Mouse (Mus musculus) embryonic facial prominence, embryonic 10.5 days (tissue): ENCODE data around the gene Padi2. TPM values are rescaled to one million over a fixed set of nuclear protein-coding genes. Genes with fewer than 3 reads are reported as not detected.

Experiments
- DNase-seq: peaks from one replicate; pipeline ENCODE4 v3.0.0-alpha.2; 2017; ENCODE audit warnings: low spot score
- H3K27ac ChIP-seq: fragments of 300-500 bp; sonication (generic); replicated peaks from 2 replicates; pipeline ENCODE4 v1.5.1; 2016; ENCODE audit warnings: mild to moderate bottlenecking
- H3K27me3 ChIP-seq: fragments of 300-500 bp; sonication (generic); replicated peaks from 2 replicates; pipeline ENCODE4 v1.6.1; 2016; ENCODE audit warnings: low read depth, mild to moderate bottlenecking; ENCODE audit not compliant: poor library complexity, severe bottlenecking
- H3K36me3 ChIP-seq: fragments of 300-500 bp; sonication (generic); replicated peaks from 2 replicates; pipeline ENCODE4 v1.6.1; 2016; ENCODE audit warnings: mild to moderate bottlenecking, moderate library complexity
- H3K4me1 ChIP-seq: fragments of 300-500 bp; sonication (generic); 2 replicates; pipeline ENCODE4 v1.6.1; 2016
- H3K4me3 ChIP-seq: fragments of 300-500 bp; sonication (generic); 2 replicates; pipeline ENCODE4 v1.5.1; 2016; ENCODE audit warnings: mild to moderate bottlenecking, moderate library complexity
- H3K9me3 ChIP-seq: fragments of 300-500 bp; sonication (generic); 2 replicates; pipeline ENCODE4 v1.6.1; 2016; ENCODE audit warnings: mild to moderate bottlenecking
- WGBS: fragments of 180-500 bp; shearing (Covaris S2); methylation state at CpG from one replicate; pipeline ENCODE4 v1.1.7; 2016; 5-methylcytosine and 5-hydroxymethylcytosine counted together
- polyA plus RNA-seq: library from polyadenylated mRNA; unstranded; fragments of >200 nt; fragmentation: Nextera tagmentation; extraction: Ambion mirVana; gene quantifications from 2 replicates; pipeline ENCODE4 v1.2.1, GENCODE M21; 2016

The Padi2 gene
- polyA plus RNA-seq, 1 experiment from 2014 or later, result 1.6 TPM

DNA sequence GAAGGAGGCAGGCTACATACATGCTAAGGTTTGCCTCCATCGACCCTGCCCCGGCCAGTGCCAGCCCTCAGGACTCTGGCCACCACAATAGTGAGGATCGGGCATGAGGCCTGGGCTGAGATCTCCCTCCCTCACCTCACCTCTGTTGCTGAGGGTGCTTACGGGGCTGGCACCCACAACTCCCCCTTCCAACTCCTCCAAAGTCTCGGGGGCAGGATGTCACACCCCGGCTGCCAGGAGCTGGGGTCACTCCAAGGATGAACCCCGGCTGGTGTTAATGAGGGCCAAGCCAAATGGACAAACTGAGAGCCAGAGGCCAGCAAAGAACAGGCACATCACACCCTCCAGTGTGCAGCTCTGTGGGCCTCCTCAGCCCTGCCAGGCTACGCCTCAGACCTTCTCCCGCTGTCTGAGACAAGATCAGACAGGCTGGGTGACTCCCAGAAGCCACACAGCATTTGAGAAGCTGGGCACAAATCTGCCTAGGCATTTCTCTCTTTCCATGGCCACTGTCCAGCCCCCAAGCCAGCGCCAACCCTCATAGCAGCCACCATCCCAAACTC is 6.2 kb downstream of the Padi2 start:
- no peak for DNase-seq
- H3K27ac ChIP-seq, result no peak overlapping the region
- 89% methylated on average over 10 of the region's 10 CpGs for WGBS

DNA sequence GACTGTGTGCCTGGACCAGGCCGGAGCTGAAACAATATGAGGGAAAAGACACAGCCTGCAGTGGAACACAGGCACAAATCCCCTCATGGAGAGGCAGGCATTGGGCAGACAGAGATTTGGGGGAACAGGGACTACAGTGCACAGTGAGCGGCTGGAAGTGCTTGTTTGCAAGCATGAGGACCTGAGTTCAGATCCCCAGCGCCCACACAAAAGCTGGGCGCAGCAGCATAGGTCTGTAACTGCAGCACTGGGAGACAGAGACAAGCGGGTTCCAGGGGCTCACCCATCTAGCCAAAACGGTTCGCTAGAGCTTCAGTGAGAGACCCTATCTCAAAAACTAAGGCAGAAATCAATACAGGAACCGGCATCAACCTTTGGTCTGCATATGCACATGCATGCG is 7.4 kb downstream of the Padi2 start:
- Histone ChIP-seq H3K9me3 (no peaks in the 10 kb centered on the region), H3K36me3 (no peaks in the 10 kb centered on the region), H3K4me1 (peaks cover 20% of the 10 kb centered on the region), H3K4me3 (no peak overlapping the region), H3K27ac (no peak overlapping the region), H3K27me3 (peaks cover 22% of the 10 kb centered on the region)
- DNase-seq, result no peak
- 90% methylated on average over 9 of the region's 9 CpGs for WGBS

More for the DNA sequence above, 6.2 kb downstream of the Padi2 start:
- Histone ChIP-seq H3K36me3 (no peaks in the 10 kb centered on the region), H3K27me3 (peaks cover 34% of the 10 kb centered on the region), H3K4me3 (no peak overlapping the region), H3K9me3 (no peaks in the 10 kb centered on the region), H3K4me1 (peaks cover 20% of the 10 kb centered on the region)

GRCm38 (mm10) chr4:140914731-140915131 is 8.6 kb downstream of the Padi2 start:
- peak overlapping the region; percentile 66 for H3K27ac ChIP-seq
- 25% methylated on average over 6 of the region's 6 CpGs for WGBS

DNA sequence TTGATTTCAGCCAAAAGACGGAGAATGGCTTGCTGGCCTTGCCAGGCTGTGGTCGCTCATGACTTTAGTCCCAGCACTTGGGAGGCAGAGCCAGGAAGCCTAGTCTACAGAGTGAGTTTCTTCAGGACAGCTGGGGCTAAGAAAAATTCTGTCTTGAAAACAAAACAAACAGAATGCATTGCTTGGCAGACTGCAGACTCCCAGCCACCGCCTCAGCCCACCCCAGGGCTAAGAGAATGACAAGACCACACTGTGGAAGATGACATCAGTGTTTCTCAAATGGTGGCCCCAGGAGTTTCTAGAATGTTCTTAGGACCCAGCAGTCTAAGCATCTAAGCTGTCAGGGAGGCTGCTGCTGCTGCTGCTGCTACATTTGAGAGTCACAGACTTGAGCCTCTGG is 9.1 kb downstream of the Padi2 start:
- DNase-seq, result no peak
- Histone ChIP-seq H3K4me1 (peaks cover 28% of the 10 kb centered on the region), H3K4me3 (no peak overlapping the region), H3K9me3 (no peaks in the 10 kb centered on the region), H3K36me3 (no peaks in the 10 kb centered on the region), H3K27ac (peak overlapping the region; percentile 66; the same call in 1 of the 2 replicates), H3K27me3 (0 out of 2 replicates have a peak, but pooled peaks cover 7% of the 10 kb centered on the region)
- WGBS, result 68% methylated on average over 3 of the region's 3 CpGs

More at GRCm38 (mm10) chr4:140914731-140915131, 8.6 kb downstream of the Padi2 start:
- peaks cover 26% of the 10 kb centered on the region for H3K4me1 ChIP-seq
- H3K36me3 ChIP-seq, result no peaks in the 10 kb centered on the region
- no peak overlapping the region for H3K4me3 ChIP-seq
- peaks cover 10% of the 10 kb centered on the region; the same call in 1 of the 2 replicates for H3K27me3 ChIP-seq
- H3K9me3 ChIP-seq, result no peaks in the 10 kb centered on the region
- peak; percentile 44 for DNase-seq

- Histone ChIP-seq H3K9me3 (no peaks in the 10 kb centered on the region), H3K27ac (no peak overlapping the region), H3K4me1 (peaks cover 26% of the 10 kb centered on the region), H3K36me3 (no peaks in the 10 kb centered on the region), H3K4me3 (no peak overlapping the region), H3K27me3 (0 out of 2 replicates have a peak, but pooled peaks cover 7% of the 10 kb centered on the region)
- DNase-seq, result no peak
- WGBS, result 91% methylated on average over 5 of the region's 5 CpGs
Observed at GRCm38 (mm10) chr4:140916296-140916695, 10.2 kb downstream of the Padi2 start.

GRCm38 (mm10) chr4:140917451-140917850 is 11.3 kb downstream of the Padi2 start:
- H3K4me1 ChIP-seq, result peaks cover 35% of the 10 kb centered on the region
- no peak for DNase-seq
- WGBS, result 93% methylated on average over 9 of the region's 9 CpGs

DNA sequence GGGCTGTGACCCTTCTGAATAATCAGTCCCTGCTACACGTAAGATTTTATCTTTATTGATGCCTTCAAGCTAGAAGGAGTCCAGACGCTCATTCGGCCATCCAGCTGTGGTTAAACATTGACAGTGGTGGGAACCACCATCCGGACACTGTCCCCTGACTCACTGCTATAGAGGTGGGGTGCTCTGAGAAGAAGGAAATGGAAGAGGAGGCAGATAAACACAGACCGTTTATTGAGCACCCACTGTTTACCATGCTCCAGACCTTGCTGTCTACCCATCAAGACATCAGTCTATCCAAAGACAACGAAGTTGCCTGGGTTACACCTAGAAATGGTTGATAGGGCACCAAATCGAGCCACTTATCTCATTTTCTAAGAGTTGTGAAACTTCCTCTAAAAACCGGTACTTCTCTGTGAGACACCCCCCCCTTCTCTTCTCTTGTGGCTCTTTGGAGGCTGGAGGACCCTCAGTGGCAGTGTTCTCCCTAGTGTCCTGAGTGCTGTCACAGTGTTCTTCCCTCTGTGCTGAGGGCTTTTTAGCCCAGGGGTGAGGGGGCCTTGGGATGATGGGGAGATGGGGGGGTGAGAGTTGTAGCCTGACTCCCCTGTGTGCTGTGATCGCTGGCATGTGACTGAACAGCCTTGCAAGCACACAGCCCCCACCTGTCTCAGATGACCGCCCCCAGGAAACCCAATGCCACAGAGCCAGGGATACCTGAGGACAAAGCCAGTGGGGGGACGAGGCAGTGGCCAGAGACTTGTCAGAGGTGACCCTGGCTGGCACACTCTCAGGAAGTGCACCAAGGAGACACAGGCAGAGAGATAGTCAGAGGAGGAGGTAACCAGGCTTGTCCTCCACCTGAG is 14.1 kb downstream of the Padi2 start:
- no peak overlapping the region for H3K4me3 ChIP-seq
- H3K9me3 ChIP-seq, result no peaks in the 10 kb centered on the region
- DNase-seq, result no peak
- H3K36me3 ChIP-seq, result no peaks in the 10 kb centered on the region
- peaks cover 31% of the 10 kb centered on the region for H3K4me1 ChIP-seq
- H3K27me3 ChIP-seq, result peaks cover 3% of the 10 kb centered on the region; the same call in 1 of the 2 replicates
- no peak overlapping the region for H3K27ac ChIP-seq
- WGBS, result 77% methylated on average over 11 of the region's 11 CpGs

More at GRCm38 (mm10) chr4:140917451-140917850, 11.3 kb downstream of the Padi2 start:
- no peaks in the 10 kb centered on the region; the same call in 1 of the 2 replicates for H3K27me3 ChIP-seq
- H3K4me3 ChIP-seq, result no peak overlapping the region
- no peaks in the 10 kb centered on the region for H3K9me3 ChIP-seq
- H3K36me3 ChIP-seq, result no peaks in the 10 kb centered on the region
- H3K27ac ChIP-seq, result no peak overlapping the region

DNA sequence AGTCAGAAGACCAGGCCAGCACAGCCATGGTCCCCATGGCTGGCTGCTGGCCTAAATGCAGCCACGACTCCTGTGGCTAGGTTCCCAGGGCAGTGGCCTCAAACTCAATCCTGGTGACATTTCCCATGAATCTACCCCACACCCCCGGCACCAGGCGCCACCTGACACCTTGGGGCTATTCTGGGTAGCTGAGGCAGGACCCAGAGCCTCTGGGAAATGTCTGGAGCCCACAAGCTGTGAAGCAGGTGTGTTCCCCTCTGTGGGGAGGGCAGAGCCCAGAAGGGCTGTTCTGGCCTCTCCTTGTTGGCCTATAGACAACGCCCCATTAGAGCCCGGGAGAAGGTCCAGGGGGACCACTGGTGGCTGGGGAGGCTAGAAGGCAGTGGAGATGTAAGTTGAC is 16.4 kb downstream of the Padi2 start:
- no peak for DNase-seq
- Histone ChIP-seq H3K9me3 (no peaks in the 10 kb centered on the region), H3K4me3 (no peak overlapping the region), H3K4me1 (peaks cover 35% of the 10 kb centered on the region), H3K27me3 (peaks cover 3% of the 10 kb centered on the region; the same call in 1 of the 2 replicates), H3K36me3 (no peaks in the 10 kb centered on the region), H3K27ac (no peak overlapping the region)
- WGBS, result 86% methylated on average over 5 of the region's 5 CpGs

DNA sequence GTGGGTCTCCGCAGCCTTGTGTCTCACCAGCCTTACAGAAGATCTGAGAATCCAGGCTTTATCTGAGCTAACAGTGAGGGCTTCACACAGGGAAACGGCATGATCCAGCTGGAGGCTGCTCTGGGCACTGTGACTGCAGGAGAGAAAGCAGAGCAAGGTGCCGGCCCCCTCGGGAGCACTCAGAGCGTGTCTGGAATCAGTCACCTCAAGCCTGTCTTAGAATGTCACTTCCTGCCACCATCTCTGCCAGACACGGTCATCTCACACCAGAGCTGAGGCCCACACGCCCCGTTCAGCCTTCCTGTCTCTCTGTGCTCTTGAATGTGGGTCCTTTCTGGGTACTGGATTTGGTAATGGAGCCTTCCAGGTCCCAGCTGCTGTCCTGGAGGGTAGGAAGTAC is 19.5 kb downstream of the Padi2 start:
- H3K27ac ChIP-seq, result peak overlapping the region; percentile 19; the same call in 1 of the 2 replicates

DNA sequence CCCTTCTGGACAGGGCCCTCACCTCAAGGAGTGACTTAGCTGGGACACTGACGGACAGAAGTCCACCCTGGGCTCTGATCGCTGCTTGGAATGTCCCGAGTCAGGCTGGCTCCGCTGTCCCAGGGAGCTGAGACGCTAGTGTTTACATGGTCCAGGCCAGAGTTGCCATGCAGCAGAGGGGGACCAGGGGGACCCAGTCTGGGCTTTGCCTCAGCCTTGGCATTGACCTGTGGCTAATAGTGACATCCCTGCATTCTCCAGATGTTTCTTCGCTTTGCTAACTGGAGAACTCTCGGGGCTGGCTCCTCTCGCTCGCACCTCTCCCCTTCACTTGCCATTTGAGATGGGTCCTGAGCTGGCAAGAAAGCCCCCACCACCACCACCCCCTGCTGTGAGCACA is 22.2 kb downstream of the Padi2 start:
- Histone ChIP-seq H3K4me3 (no peak overlapping the region), H3K36me3 (no peaks in the 10 kb centered on the region), H3K27ac (peak overlapping the region; percentile 8; the same call in 1 of the 2 replicates), H3K9me3 (no peaks in the 10 kb centered on the region), H3K27me3 (0 out of 2 replicates have a peak, but pooled peaks cover 3% of the 10 kb centered on the region), H3K4me1 (peaks cover 46% of the 10 kb centered on the region)
- no peak for DNase-seq
- WGBS, result 83% methylated on average over 9 of the region's 9 CpGs

More for the DNA sequence above, 19.5 kb downstream of the Padi2 start:
- no peaks in the 10 kb centered on the region for H3K9me3 ChIP-seq
- DNase-seq, result no peak
- 72% methylated on average over 8 of the region's 8 CpGs for WGBS
- no peak overlapping the region for H3K4me3 ChIP-seq
- H3K36me3 ChIP-seq, result no peaks in the 10 kb centered on the region
- peaks cover 3% of the 10 kb centered on the region; the same call in 1 of the 2 replicates for H3K27me3 ChIP-seq
- peaks cover 47% of the 10 kb centered on the region for H3K4me1 ChIP-seq

DNA sequence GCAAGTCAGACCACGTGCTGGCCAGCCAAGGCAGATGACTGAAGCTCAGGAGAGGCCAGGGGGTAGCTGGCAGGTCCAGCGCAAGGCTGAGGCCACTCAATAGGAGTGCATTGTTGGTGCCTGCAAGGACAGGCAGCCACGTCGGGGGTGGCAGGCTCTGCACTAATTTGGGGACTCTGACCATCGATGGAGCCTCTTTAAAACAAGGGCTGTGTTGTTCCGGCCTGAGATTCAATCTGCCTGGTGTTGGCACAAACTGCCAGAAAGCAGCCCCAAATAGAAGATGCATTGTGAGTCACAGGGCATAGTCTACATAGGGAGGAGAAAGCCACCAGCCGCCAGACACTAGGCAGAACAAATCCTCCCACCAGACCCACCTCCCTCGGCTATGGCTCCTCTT is 23.6 kb downstream of the Padi2 start:
- WGBS, result 40% methylated on average over 8 of the region's 8 CpGs
- Histone ChIP-seq H3K4me1 (peaks cover 46% of the 10 kb centered on the region), H3K27ac (no peak overlapping the region), H3K36me3 (no peaks in the 10 kb centered on the region), H3K9me3 (no peaks in the 10 kb centered on the region), H3K4me3 (no peak overlapping the region), H3K27me3 (no peaks in the 10 kb centered on the region)
- no peak for DNase-seq

- 80% methylated on average over 10 of the region's 10 CpGs for WGBS
- no peak overlapping the region for H3K4me3 ChIP-seq
- H3K27me3 ChIP-seq, result no peaks in the 10 kb centered on the region
- H3K27ac ChIP-seq, result 0 out of 2 replicates have a peak overlapping the region, but pooled peaks have one; percentile 51
- no peak for DNase-seq
- H3K4me1 ChIP-seq, result peaks cover 43% of the 10 kb centered on the region
- H3K9me3 ChIP-seq, result no peaks in the 10 kb centered on the region
- H3K36me3 ChIP-seq, result no peaks in the 10 kb centered on the region
Observed at GRCm38 (mm10) chr4:140930900-140931470, 24.8 kb downstream of the Padi2 start.
